Mouse (Mus musculus): ENCODE results near the gene Hsfy2. TPM values are rescaled to one million over a fixed set of nuclear protein-coding genes. Genes with fewer than 3 reads are reported as not detected.

The Hsfy2 gene
- polyA plus RNA-seq, 1 experiment from 2014 or later, result not detected

DNA sequence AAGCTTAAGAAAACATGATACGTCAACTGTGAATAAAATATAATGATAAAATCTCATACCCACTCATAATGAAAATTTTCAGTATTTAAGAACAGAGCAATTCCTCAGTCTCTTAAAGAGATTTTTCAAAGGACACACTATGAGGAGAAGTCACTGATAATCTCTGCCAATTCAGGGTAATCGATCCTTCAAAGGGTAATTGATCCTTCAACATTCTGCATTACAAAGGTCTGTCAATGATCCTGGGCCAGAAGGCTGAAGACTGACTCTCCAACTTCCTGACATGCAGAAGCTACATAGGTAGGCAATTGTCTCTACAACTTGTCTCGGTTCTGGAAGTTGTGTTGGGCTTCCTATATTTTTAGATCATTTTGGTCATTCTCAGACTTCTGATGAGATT lies 12.9 kb downstream of the Hsfy2 start:
- Histone ChIP-seq H3K36me3 (ENCODE audit: insufficient read depth, low read length) (no peaks in the 10 kb centered on the region), H3K27me3 (ENCODE audit: insufficient read depth, low read length) (no peaks in the 10 kb centered on the region), H3K9ac (replicated peaks; ENCODE audit: low read length) (no peak overlapping the region), H3K9me3 (ENCODE audit: low read length) (no peaks in the 10 kb centered on the region), H3K4me1 (ENCODE audit: insufficient read depth, low read length) (no peaks in the 10 kb centered on the region), H3K4me3 (ENCODE audit: low read length) (no peak overlapping the region), H3K4me2 (replicated peaks; ENCODE audit: low read depth, low read length) (no peak overlapping the region), H3K27ac (ENCODE audit: low read length) (no peak overlapping the region)
- WGBS, result 82% methylated on average over 3 of the region's 3 CpGs
- ATAC-seq (ENCODE audit: low FRiP score, low TSS enrichment), result no peak

DNA sequence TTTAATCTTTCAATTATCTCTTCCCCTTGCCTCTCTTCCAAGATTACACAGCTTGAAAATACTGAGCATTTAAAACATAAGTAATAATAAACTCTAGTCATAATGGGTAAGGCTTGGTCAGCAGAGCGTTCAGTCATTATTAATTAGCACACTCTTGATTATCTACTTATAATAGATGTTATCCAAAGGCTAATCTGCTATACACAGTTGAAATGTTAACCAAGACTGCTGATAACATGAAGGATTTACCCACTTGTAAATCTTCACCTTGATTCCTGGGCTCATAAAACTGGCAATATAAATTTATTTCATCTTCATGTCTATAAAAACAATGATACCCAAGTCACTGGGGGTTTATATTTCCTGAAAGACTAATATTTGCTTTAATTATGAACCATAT lies 24.9 kb downstream of the Hsfy2 start:
- Histone ChIP-seq H3K4me2 (replicated peaks; ENCODE audit: low read depth, low read length) (no peak overlapping the region), H3K9me3 (ENCODE audit: low read length) (no peaks in the 10 kb centered on the region), H3K4me1 (ENCODE audit: insufficient read depth, low read length) (no peaks in the 10 kb centered on the region), H3K27me3 (ENCODE audit: insufficient read depth, low read length) (no peaks in the 10 kb centered on the region), H3K36me3 (ENCODE audit: insufficient read depth, low read length) (no peaks in the 10 kb centered on the region), H3K9ac (replicated peaks; ENCODE audit: low read length) (no peak overlapping the region), H3K27ac (ENCODE audit: low read length) (no peak overlapping the region), H3K4me3 (ENCODE audit: low read length) (no peak overlapping the region)
- no peak for ATAC-seq (ENCODE audit: low FRiP score, low TSS enrichment)
- WGBS, result 73% methylated on average over 1 of the region's 1 CpGs

Data from kidney, embryonic 16.5 days (tissue).